Mouse (Mus musculus) limb, embryonic 14.5 days (tissue): ENCODE data around the gene Cdc42. TPM values are rescaled to one million over a fixed set of nuclear protein-coding genes. Genes with fewer than 3 reads are reported as not detected.

Experiments used
- ATAC-seq: fragments of 200-750 bp; cut with Nextera tagmentation; 2 replicates; pipeline ENCODE4 v1.8.0; 2017; ENCODE audit warnings: low read depth, moderate number of reproducible peaks, moderate TSS enrichment; ENCODE audit not compliant: low FRiP score
- DNase-seq: peaks from one replicate; pipeline ENCODE4 v3.0.0-alpha.2; 2015; ENCODE audit warnings: low spot score
- H3K27ac ChIP-seq: fragments of 300-500 bp; sonication (generic); replicated peaks from 2 replicates; pipeline ENCODE4 v1.5.1; 2014; ENCODE audit warnings: low read depth, mild to moderate bottlenecking, low read length, moderate library complexity, mixed read lengths
- H3K27me3 ChIP-seq: fragments of 300-500 bp; sonication (generic); 2 replicates; pipeline ENCODE4 v1.6.1; 2014; ENCODE audit warnings: low read length, mixed read lengths; ENCODE audit not compliant: control insufficient read depth, insufficient read depth
- H3K36me3 ChIP-seq: fragments of 300-500 bp; sonication (generic); 2 replicates; pipeline ENCODE4 v1.6.1; 2014; ENCODE audit warnings: mild to moderate bottlenecking, low read length, moderate library complexity, mixed read lengths; ENCODE audit not compliant: control insufficient read depth, insufficient read depth
- H3K4me1 ChIP-seq: fragments of 300-500 bp; sonication (generic); 2 replicates; pipeline ENCODE4 v1.6.1; 2014; ENCODE audit warnings: antibody characterized with exemption, low read length, mixed read lengths; ENCODE audit not compliant: control insufficient read depth, insufficient read depth
- H3K4me2 ChIP-seq: fragments of 300-500 bp; sonication (generic); replicated peaks from 2 replicates; pipeline ENCODE4 v1.6.1; 2014; ENCODE audit warnings: low read depth, mild to moderate bottlenecking, low read length, moderate library complexity; ENCODE audit not compliant: severe bottlenecking
- H3K4me3 ChIP-seq: fragments of 300-500 bp; sonication (generic); replicated peaks from 2 replicates; pipeline ENCODE4 v1.5.1; 2014; ENCODE audit warnings: low read length
- H3K9ac ChIP-seq: fragments of 300-500 bp; sonication (generic); 2 replicates; pipeline ENCODE4 v1.6.1; 2014; ENCODE audit warnings: mild to moderate bottlenecking, low read depth, low read length, moderate library complexity; ENCODE audit not compliant: severe bottlenecking
- H3K9me3 ChIP-seq: fragments of 300-500 bp; sonication (generic); 2 replicates; pipeline ENCODE4 v1.6.1; 2016; ENCODE audit warnings: low read length; ENCODE audit not compliant: control insufficient read depth
- POLR2A ChIP-seq: fragments of 200-500 bp; IDR thresholded peaks from 2 replicates; pipeline ENCODE4 v1.8.0; 2012; ENCODE audit warnings: inconsistent platforms, mild to moderate bottlenecking, moderate library complexity, borderline replicate concordance; ENCODE audit not compliant: insufficient read depth, insufficient read length; ENCODE audit errors: extremely low read depth
- WGBS: fragments of 180-500 bp; shearing (Covaris S2); extraction: QIAGEN DNeasy Blood & Tissue Kit; methylation state at CpG from one replicate; pipeline ENCODE4 v1.1.7; 2014; 5-methylcytosine and 5-hydroxymethylcytosine counted together
- polyA plus RNA-seq, 2 experiments: library from polyadenylated mRNA; depleted of rRNA in 1 of 2; stranded (reverse) in 1 of 2; unstranded in 1 of 2; fragments of >200 nt; fragmentation: Nextera tagmentation in 1 of 2; extraction: Ambion mirVana in 1 of 2; gene quantifications; 2 replicates each; pipeline versions ENCODE4 v1.2.1 to v1.2.3; 2012 to 2014

The Cdc42 gene
- polyA plus RNA-seq, 2 experiments: 342 to 720 TPM

DNA sequence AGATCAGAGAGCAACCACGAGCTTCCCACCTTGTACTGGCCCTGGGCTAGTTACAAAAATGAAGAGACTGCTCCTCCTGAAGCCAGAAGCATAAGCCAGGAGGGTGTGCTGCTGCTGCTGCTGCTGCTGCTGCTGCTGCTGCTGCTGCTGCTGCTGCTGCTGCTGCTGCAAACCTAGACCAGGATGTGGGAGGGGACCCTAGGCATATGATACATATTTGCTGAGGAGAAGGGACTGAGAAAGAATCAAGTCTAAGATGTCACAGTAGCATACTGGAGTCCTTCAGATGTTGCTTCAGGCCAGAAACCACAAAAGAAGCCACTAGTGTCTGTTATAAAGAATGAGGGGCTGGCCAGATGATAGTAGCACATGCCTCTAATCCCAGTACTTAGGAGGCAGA lies 10.7 kb upstream of the Cdc42 start:
- Histone ChIP-seq H3K27me3 (no peaks in the 10 kb centered on the region), H3K4me1 (peaks cover 11% of the 10 kb centered on the region), H3K36me3 (no peaks in the 10 kb centered on the region), H3K9me3 (no peaks in the 10 kb centered on the region), H3K27ac (no peak overlapping the region), H3K9ac (no peak overlapping the region; the same call in 1 of the 2 replicates), H3K4me3 (no peak overlapping the region), H3K4me2 (no peak overlapping the region)
- TF ChIP-seq POLR2A: no peak
- ATAC-seq: no peak
- DNase-seq: no peak
- WGBS: 13% methylated on average over 1 of the region's 1 CpGs

DNA sequence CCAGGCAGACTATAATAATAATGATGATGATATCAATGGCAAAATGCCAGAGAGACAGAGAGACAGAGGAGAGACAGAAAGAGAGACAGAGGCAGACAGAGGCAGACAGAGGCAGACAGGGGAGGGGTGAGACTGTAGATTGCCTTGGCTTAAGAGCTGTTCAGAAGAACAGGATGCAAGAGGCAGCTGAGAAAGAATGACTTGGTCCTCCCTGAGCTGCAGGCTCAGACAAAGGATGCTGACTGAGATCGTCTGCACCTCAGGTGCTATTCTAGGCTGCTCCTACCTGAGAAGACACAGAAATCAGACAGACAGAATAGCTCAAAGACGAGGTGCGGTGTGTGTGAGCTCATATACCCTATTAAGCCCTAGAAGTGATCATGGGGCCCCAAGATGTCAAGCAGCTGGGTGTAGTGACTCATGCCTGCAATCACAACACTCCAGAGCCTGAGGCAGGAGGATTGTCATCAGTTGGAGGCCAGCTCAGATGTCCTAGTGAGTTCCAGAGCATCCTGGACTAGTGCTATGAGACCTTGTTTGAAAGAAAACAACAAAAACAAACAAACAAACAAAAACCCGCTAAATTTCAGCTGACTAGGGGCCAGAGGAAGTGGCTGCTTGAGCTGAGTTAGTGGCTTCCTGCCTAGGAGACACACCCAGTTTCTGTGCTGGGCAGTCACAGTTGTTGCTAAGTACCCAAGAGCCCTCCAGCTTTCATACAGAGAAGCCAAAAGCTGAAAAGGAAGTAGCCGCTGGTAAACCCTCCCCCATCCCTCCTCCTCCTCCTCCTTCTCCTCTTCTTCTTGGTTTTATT lies 10.0 kb upstream of the Cdc42 start:
- H3K9ac ChIP-seq: no peak overlapping the region; the same call in 1 of the 2 replicates
- H3K27ac ChIP-seq: 0 out of 2 replicates have a peak overlapping the region, but pooled peaks have one; percentile 10
- H3K9me3 ChIP-seq: no peaks in the 10 kb centered on the region
- no peak overlapping the region for H3K4me3 ChIP-seq
- H3K4me1 ChIP-seq: peaks cover 11% of the 10 kb centered on the region
- ATAC-seq (no peak), DNase-seq (no peak)
- no peak for TF ChIP-seq POLR2A
- no peak overlapping the region for H3K4me2 ChIP-seq
- no peaks in the 10 kb centered on the region for H3K36me3 ChIP-seq
- H3K27me3 ChIP-seq: no peaks in the 10 kb centered on the region
- WGBS: 43% methylated on average over 5 of the region's 5 CpGs

- DNase-seq (no peak), ATAC-seq (no peak)
- TF ChIP-seq POLR2A: no peak
- no peak overlapping the region for H3K4me3 ChIP-seq
- peaks cover 11% of the 10 kb centered on the region for H3K4me1 ChIP-seq
- no peaks in the 10 kb centered on the region for H3K27me3 ChIP-seq
- 85% methylated on average over 4 of the region's 4 CpGs for WGBS
- no peaks in the 10 kb centered on the region for H3K9me3 ChIP-seq
- no peaks in the 10 kb centered on the region for H3K36me3 ChIP-seq
- H3K4me2 ChIP-seq: no peak overlapping the region
- no peak overlapping the region for H3K9ac ChIP-seq
- no peak overlapping the region for H3K27ac ChIP-seq
Observed at GRCm38 (mm10) chr4:137366097-137366496, 8.6 kb upstream of the Cdc42 start.

GRCm38 (mm10) chr4:137365356-137366062 lies 8.0 kb upstream of the Cdc42 start:
- H3K9ac ChIP-seq: no peak overlapping the region
- DNase-seq: no peak
- no peak overlapping the region for H3K4me3 ChIP-seq
- H3K27ac ChIP-seq: no peak overlapping the region
- no peak for ATAC-seq
- no peaks in the 10 kb centered on the region for H3K36me3 ChIP-seq
- no peak for TF ChIP-seq POLR2A
- WGBS: 85% methylated on average over 19 of the region's 19 CpGs
- no peaks in the 10 kb centered on the region for H3K9me3 ChIP-seq
- peaks cover 11% of the 10 kb centered on the region for H3K4me1 ChIP-seq
- H3K4me2 ChIP-seq: no peak overlapping the region
- H3K27me3 ChIP-seq: no peaks in the 10 kb centered on the region

- H3K4me1 ChIP-seq: peaks cover 8% of the 10 kb centered on the region
- ATAC-seq (no peak), DNase-seq (no peak)
- TF ChIP-seq POLR2A: no peak
- WGBS: 85% methylated on average over 6 of the region's 6 CpGs
- no peak overlapping the region for H3K4me2 ChIP-seq
- H3K27ac ChIP-seq: no peak overlapping the region
- no peaks in the 10 kb centered on the region for H3K27me3 ChIP-seq
- H3K36me3 ChIP-seq: no peaks in the 10 kb centered on the region
- H3K4me3 ChIP-seq: no peak overlapping the region
- H3K9me3 ChIP-seq: no peaks in the 10 kb centered on the region
- no peak overlapping the region for H3K9ac ChIP-seq
Observed at GRCm38 (mm10) chr4:137364826-137365225, 7.3 kb upstream of the Cdc42 start.
